Mouse (Mus musculus) kidney, adult 2 months (tissue): ENCODE measurements around the gene Gm42417. TPM values are rescaled to one million over a fixed set of nuclear protein-coding genes. Genes with fewer than 3 reads are reported as not detected.
A peak's percentile ranks its signal among the peaks of the same experiment; 100 is the strongest.

Experiments used
- DNase-seq: peaks from one replicate; pipeline ENCODE4 v3.0.0; 2021
- H3K27ac ChIP-seq: fragments of 200-500 bp; 2 replicates; pipeline ENCODE4 v1.5.1; 2012; ENCODE audit warnings: low read depth, low read length, control low read depth, inconsistent platforms; ENCODE audit not compliant: insufficient read depth
- H3K27me3 ChIP-seq: fragments of 200-500 bp; replicated peaks from 2 replicates; pipeline ENCODE4 v1.6.1; 2012; ENCODE audit warnings: mild to moderate bottlenecking, moderate library complexity, low read length, inconsistent platforms; ENCODE audit not compliant: control insufficient read depth, insufficient read depth
- H3K36me3 ChIP-seq: fragments of 200-500 bp; 2 replicates; pipeline ENCODE4 v1.6.1; 2012; ENCODE audit warnings: mild to moderate bottlenecking, moderate library complexity, low read length, inconsistent platforms; ENCODE audit not compliant: control insufficient read depth, insufficient read depth
- H3K4me1 ChIP-seq: fragments of 200-500 bp; 2 replicates; pipeline ENCODE4 v1.6.1; 2011; ENCODE audit warnings: low read length; ENCODE audit not compliant: control insufficient read depth, insufficient read depth
- H3K4me3 ChIP-seq: fragments of 200-500 bp; 2 replicates; pipeline ENCODE4 v1.5.1; 2011; ENCODE audit warnings: mild to moderate bottlenecking, low read depth, low read length, control low read depth; ENCODE audit not compliant: insufficient read depth
- CTCF ChIP-seq: fragments of 200-500 bp; conservative IDR thresholded peaks from 2 replicates; pipeline ENCODE4 v1.5.1; 2011; ENCODE audit warnings: low read depth, mild to moderate bottlenecking, control low read depth, low read length, moderate library complexity, mixed read lengths; ENCODE audit not compliant: insufficient read depth, insufficient read length
- POLR2A ChIP-seq: fragments of 200-500 bp; IDR thresholded peaks from one replicate; pipeline ENCODE4 v1.6.1; 2011; ENCODE audit warnings: low read depth, low read length, control low read depth
- WGBS: fragments of 180-500 bp; shearing (Covaris S2); methylation state at CpG from one replicate; pipeline ENCODE4 v1.1.7; 2018; 5-methylcytosine and 5-hydroxymethylcytosine counted together
- polyA plus RNA-seq: library from polyadenylated mRNA; depleted of rRNA; stranded (reverse); fragments of >200 nt; gene quantifications from 2 replicates; pipeline ENCODE4 v1.2.3, GENCODE M21; 2012

The Gm42417 gene
- polyA plus RNA-seq, 1 experiment: not detected

GRCm38 (mm10) chr1:36563632-36564031, 24.4 kb upstream of the Gm42417 start:
- DNase-seq: no peak
- H3K27ac ChIP-seq: no peak overlapping the region
- no peak overlapping the region for H3K4me3 ChIP-seq
- TF ChIP-seq POLR2A (no peak), CTCF (no peak)
- H3K36me3 ChIP-seq: no peaks in the 10 kb centered on the region
- H3K4me1 ChIP-seq: peaks cover 2% of the 10 kb centered on the region; the same call in 1 of the 2 replicates
- 57% methylated on average over 4 of the region's 4 CpGs for WGBS
- no peaks in the 10 kb centered on the region for H3K27me3 ChIP-seq

GRCm38 (mm10) chr1:36563197-36563596, 24.0 kb upstream of the Gm42417 start:
- no peak for TF ChIP-seq POLR2A
- TF ChIP-seq CTCF: no peak
- 70% methylated on average over 2 of the region's 2 CpGs for WGBS
- Histone ChIP-seq H3K27ac (no peak overlapping the region), H3K27me3 (no peaks in the 10 kb centered on the region), H3K36me3 (no peaks in the 10 kb centered on the region), H3K4me1 (peaks cover 5% of the 10 kb centered on the region; the same call in 1 of the 2 replicates), H3K4me3 (no peak overlapping the region)
- DNase-seq: no peak

- H3K27ac ChIP-seq: no peak overlapping the region
These were observed 23.2 kb upstream of the Gm42417 start for GRCm38 (mm10) chr1:36562388-36562787.

GRCm38 (mm10) chr1:36560903-36561302, 21.7 kb upstream of the Gm42417 start:
- WGBS: 47% methylated on average over 6 of the region's 6 CpGs
- TF ChIP-seq CTCF (no peak), POLR2A (no peak)
- no peaks in the 10 kb centered on the region for H3K27me3 ChIP-seq
- H3K4me3 ChIP-seq: no peak overlapping the region
- H3K27ac ChIP-seq: no peak overlapping the region; the same call in 1 of the 2 replicates
- peaks cover 5% of the 10 kb centered on the region; the same call in 1 of the 2 replicates for H3K4me1 ChIP-seq
- peak; percentile 87 for DNase-seq
- H3K36me3 ChIP-seq: no peaks in the 10 kb centered on the region

More at GRCm38 (mm10) chr1:36562388-36562787, 23.2 kb upstream of the Gm42417 start:
- Histone ChIP-seq H3K4me3 (no peak overlapping the region), H3K4me1 (peaks cover 5% of the 10 kb centered on the region; the same call in 1 of the 2 replicates), H3K27me3 (no peaks in the 10 kb centered on the region), H3K36me3 (no peaks in the 10 kb centered on the region)
- WGBS: 81% methylated on average over 4 of the region's 4 CpGs
- no peak for DNase-seq
- TF ChIP-seq CTCF (no peak), POLR2A (no peak)

- Histone ChIP-seq H3K27ac (no peak overlapping the region), H3K27me3 (no peaks in the 10 kb centered on the region), H3K36me3 (no peaks in the 10 kb centered on the region), H3K4me1 (peaks cover 5% of the 10 kb centered on the region; the same call in 1 of the 2 replicates), H3K4me3 (no peak overlapping the region)
- no peak for TF ChIP-seq POLR2A
- no peak for TF ChIP-seq CTCF
- WGBS: 75% methylated on average over 5 of the region's 5 CpGs
- no peak for DNase-seq
These were observed 20.7 kb upstream of the Gm42417 start for GRCm38 (mm10) chr1:36559888-36560287.

- Histone ChIP-seq H3K27ac (0 out of 2 replicates have a peak overlapping the region, but pooled peaks have one; percentile 0), H3K4me1 (peaks cover 3% of the 10 kb centered on the region; the same call in 1 of the 2 replicates), H3K36me3 (no peaks in the 10 kb centered on the region), H3K4me3 (no peak overlapping the region), H3K27me3 (no peaks in the 10 kb centered on the region)
- DNase-seq: peak; percentile 41
- no peak for TF ChIP-seq CTCF
- TF ChIP-seq POLR2A: no peak
- 51% methylated on average over 4 of the region's 4 CpGs for WGBS
These were observed 20.0 kb upstream of the Gm42417 start for GRCm38 (mm10) chr1:36559256-36559655.

GRCm38 (mm10) chr1:36558031-36558993, 19.1 kb upstream of the Gm42417 start, which contains the start of gene Sema4c:
Gene Sema4c, minus strand, starts transcription at chr1:36558349.
- peak; percentile 75 for DNase-seq
- peak within 1 kb of the TSS; percentile 86 for H3K27ac ChIP-seq
- no peaks in the 10 kb centered on the region for H3K36me3 ChIP-seq
- H3K4me1 ChIP-seq: peaks cover 3% of the 10 kb centered on the region; the same call in 1 of the 2 replicates
- WGBS: 4% methylated on average over 69 of the region's 69 CpGs
- TF ChIP-seq POLR2A: no peak
- no peak for TF ChIP-seq CTCF
- no peaks in the 10 kb centered on the region for H3K27me3 ChIP-seq
- H3K4me3 ChIP-seq: peak within 1 kb of the TSS; percentile 75
